Mouse (Mus musculus): ENCODE measurements at regions not wholly inside any gene's neighbourhood (a gene's known extent, or its start where the extent isn't known, plus 50 kb on each side); places are given as distances from the start of the nearest gene placed in this dataset.

DNA sequence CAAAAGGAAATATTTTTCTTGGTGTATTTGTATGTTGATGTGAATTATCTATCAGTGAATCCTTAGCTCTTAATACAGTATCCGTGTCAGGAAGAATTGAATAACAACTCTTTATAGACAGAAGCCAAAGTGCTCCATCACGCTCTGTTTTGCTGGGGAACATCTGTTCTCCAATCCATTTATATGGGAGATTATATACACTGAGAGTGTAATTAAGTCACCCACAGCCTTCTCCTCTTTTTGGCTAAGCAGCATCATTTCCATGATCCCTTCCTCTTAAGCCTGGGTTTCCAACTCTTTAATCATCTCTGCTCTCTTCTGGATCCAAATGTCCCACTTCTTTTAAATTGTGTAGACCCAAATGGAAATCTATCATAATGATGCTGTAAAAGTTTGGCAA lies 133.6 kb downstream of the Ahr start:
- no peaks in the 10 kb centered on the region for H3K36me3 ChIP-seq (ENCODE audit: control insufficient read depth, insufficient read depth, low read length)
- H3K27ac ChIP-seq (ENCODE audit: insufficient read depth, low read depth, low read length), result no peak overlapping the region
- no peaks in the 10 kb centered on the region for H3K4me1 ChIP-seq (ENCODE audit: control insufficient read depth, insufficient read depth, low read length)
- WGBS, result 88% methylated on average over 2 of the region's 2 CpGs
- H3K27me3 ChIP-seq (replicated peaks; ENCODE audit: control insufficient read depth, insufficient read depth, low read length), result no peaks in the 10 kb centered on the region
- no peak overlapping the region for H3K4me3 ChIP-seq (ENCODE audit: insufficient read depth, low read depth, low read length)
- TF ChIP-seq CTCF (conservative IDR thresholded peaks at IDR 0.05; ENCODE audit: insufficient read depth, insufficient read length, low read depth, low read length) (no peak), POLR2A (IDR thresholded peaks at IDR 0.05; ENCODE audit: low read depth, low read length) (no peak)
- no peak for DNase-seq

GRCm38 (mm10) chr12:35395211-35395610 lies 139.6 kb downstream of the Ahr start:
- no peak for DNase-seq
- H3K27me3 ChIP-seq (replicated peaks; ENCODE audit: control insufficient read depth, insufficient read depth, low read length), result no peaks in the 10 kb centered on the region
- H3K27ac ChIP-seq (ENCODE audit: insufficient read depth, low read depth, low read length), result no peak overlapping the region
- no peaks in the 10 kb centered on the region for H3K36me3 ChIP-seq (ENCODE audit: control insufficient read depth, insufficient read depth, low read length)
- WGBS, result 92% methylated on average over 1 of the region's 1 CpGs
- no peak for TF ChIP-seq POLR2A (IDR thresholded peaks at IDR 0.05; ENCODE audit: low read depth, low read length)
- H3K4me3 ChIP-seq (ENCODE audit: insufficient read depth, low read depth, low read length), result no peak overlapping the region
- H3K4me1 ChIP-seq (ENCODE audit: control insufficient read depth, insufficient read depth, low read length), result no peaks in the 10 kb centered on the region

GRCm38 (mm10) chr12:35392111-35392510 lies 142.7 kb downstream of the Ahr start:
- no peak for TF ChIP-seq CTCF (conservative IDR thresholded peaks at IDR 0.05; ENCODE audit: insufficient read depth, insufficient read length, low read depth, low read length)
- no peak for TF ChIP-seq POLR2A (IDR thresholded peaks at IDR 0.05; ENCODE audit: low read depth, low read length)
- WGBS, result 66% methylated on average over 2 of the region's 2 CpGs
- no peaks in the 10 kb centered on the region for H3K36me3 ChIP-seq (ENCODE audit: control insufficient read depth, insufficient read depth, low read length)
- DNase-seq, result peak; percentile 32
- no peak overlapping the region for H3K4me3 ChIP-seq (ENCODE audit: insufficient read depth, low read depth, low read length)
- no peaks in the 10 kb centered on the region for H3K4me1 ChIP-seq (ENCODE audit: control insufficient read depth, insufficient read depth, low read length)
- H3K27ac ChIP-seq (ENCODE audit: insufficient read depth, low read depth, low read length), result no peak overlapping the region
- H3K27me3 ChIP-seq (replicated peaks; ENCODE audit: control insufficient read depth, insufficient read depth, low read length), result no peaks in the 10 kb centered on the region

DNA sequence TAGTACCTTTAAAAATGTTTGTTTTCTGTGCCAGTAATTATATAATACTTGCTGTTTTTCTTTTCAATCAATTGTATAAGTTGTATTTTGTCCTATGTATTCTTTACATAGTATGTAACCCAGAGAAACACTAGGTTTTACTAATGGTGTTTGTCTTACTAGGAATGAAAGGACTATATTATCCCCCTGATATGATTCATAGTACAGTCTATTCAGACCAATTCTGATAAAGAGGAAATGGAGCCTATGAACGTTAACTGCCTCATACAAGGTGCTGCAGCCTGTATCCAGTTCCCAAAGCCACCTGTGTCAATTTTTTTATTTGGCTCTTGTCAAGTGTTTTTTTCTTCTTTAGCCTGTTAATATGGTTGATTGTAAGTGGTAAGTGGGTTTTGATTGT lies 144.6 kb downstream of the Ahr start:
- H3K4me1 ChIP-seq (ENCODE audit: control insufficient read depth, insufficient read depth, low read length), result no peaks in the 10 kb centered on the region
- WGBS, result 87% methylated on average over 1 of the region's 1 CpGs
- H3K36me3 ChIP-seq (ENCODE audit: control insufficient read depth, insufficient read depth, low read length), result no peaks in the 10 kb centered on the region
- no peak for DNase-seq
- H3K27ac ChIP-seq (ENCODE audit: insufficient read depth, low read depth, low read length), result no peak overlapping the region
- TF ChIP-seq POLR2A (IDR thresholded peaks at IDR 0.05; ENCODE audit: low read depth, low read length) (no peak), CTCF (conservative IDR thresholded peaks at IDR 0.05; ENCODE audit: insufficient read depth, insufficient read length, low read depth, low read length) (no peak)
- H3K27me3 ChIP-seq (replicated peaks; ENCODE audit: control insufficient read depth, insufficient read depth, low read length), result no peaks in the 10 kb centered on the region
- H3K4me3 ChIP-seq (ENCODE audit: insufficient read depth, low read depth, low read length), result no peak overlapping the region

DNA sequence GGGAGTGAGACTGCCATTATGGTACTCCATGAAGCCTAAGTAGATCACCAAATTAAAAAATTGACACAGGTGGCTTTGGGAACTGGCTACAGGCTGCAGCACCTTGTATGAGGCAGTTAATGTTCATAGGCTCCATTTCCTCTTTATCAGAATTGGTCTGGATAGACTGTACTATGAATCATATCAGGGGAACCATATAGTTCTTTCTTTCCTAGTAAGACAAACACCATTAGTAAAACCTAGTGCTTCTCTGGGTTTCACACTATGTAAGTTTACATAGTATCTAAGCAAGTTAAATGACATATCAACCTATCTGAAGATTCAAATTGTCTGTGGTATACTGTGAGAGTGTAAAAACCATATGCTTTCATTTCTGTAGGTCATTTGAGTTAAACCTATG lies 145.0 kb downstream of the Ahr start:
- no peak overlapping the region for H3K27ac ChIP-seq (ENCODE audit: insufficient read depth, low read depth, low read length)
- DNase-seq, result no peak
- H3K27me3 ChIP-seq (replicated peaks; ENCODE audit: control insufficient read depth, insufficient read depth, low read length), result no peaks in the 10 kb centered on the region
- no peak for TF ChIP-seq CTCF (conservative IDR thresholded peaks at IDR 0.05; ENCODE audit: insufficient read depth, insufficient read length, low read depth, low read length)
- TF ChIP-seq POLR2A (IDR thresholded peaks at IDR 0.05; ENCODE audit: low read depth, low read length), result no peak
- H3K4me3 ChIP-seq (ENCODE audit: insufficient read depth, low read depth, low read length), result no peak overlapping the region
- no peaks in the 10 kb centered on the region for H3K4me1 ChIP-seq (ENCODE audit: control insufficient read depth, insufficient read depth, low read length)
- H3K36me3 ChIP-seq (ENCODE audit: control insufficient read depth, insufficient read depth, low read length), result no peaks in the 10 kb centered on the region

DNA sequence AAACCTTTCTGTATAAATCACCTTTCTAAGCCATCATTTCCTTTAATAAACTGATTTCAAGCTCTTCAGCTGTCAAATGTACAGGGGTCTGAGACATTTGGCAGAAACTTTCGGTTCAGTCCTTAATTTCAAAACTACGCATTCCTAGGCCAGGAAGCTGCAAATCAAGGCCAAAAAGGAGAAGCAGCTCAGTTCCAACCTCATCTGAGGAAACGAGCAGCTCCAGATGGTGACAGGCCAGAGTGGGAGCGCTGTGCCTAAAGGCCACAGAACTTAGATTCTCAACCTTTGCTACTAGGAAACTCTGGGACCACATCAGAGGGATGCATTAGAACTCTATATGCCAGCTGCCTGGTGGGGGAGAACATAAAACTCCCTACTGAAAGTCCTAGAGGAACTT lies 150.6 kb downstream of the Ahr start:
- H3K27ac ChIP-seq (ENCODE audit: insufficient read depth, low read depth, low read length), result no peak overlapping the region
- H3K36me3 ChIP-seq (ENCODE audit: control insufficient read depth, insufficient read depth, low read length), result no peaks in the 10 kb centered on the region
- H3K4me3 ChIP-seq (ENCODE audit: insufficient read depth, low read depth, low read length), result no peak overlapping the region
- TF ChIP-seq POLR2A (IDR thresholded peaks at IDR 0.05; ENCODE audit: low read depth, low read length), result no peak
- no peak for TF ChIP-seq CTCF (conservative IDR thresholded peaks at IDR 0.05; ENCODE audit: insufficient read depth, insufficient read length, low read depth, low read length)
- peak; percentile 4 for DNase-seq
- H3K4me1 ChIP-seq (ENCODE audit: control insufficient read depth, insufficient read depth, low read length), result no peaks in the 10 kb centered on the region
- WGBS, result 61% methylated on average over 4 of the region's 4 CpGs
- no peaks in the 10 kb centered on the region for H3K27me3 ChIP-seq (replicated peaks; ENCODE audit: control insufficient read depth, insufficient read depth, low read length)

DNA sequence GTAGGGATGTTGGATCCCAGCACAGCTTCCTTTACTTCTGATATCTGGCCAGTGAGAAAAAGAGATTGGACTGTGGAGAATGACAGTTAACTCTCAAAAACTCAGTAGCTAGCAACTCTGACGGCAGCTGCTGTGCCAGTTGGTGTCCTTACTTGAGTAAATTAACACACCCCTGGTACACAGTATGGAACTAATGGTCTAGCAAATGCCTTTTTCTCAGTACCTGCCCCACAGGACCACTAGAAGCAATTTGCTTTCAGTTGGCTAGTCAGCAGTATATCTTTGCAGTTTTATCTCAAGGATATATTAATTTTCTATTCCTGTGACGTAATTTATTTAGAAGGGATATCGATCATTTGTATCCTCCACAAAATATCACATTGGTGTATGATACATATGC lies 157.6 kb downstream of the Ahr start:
- Histone ChIP-seq H3K27ac (ENCODE audit: insufficient read depth, low read depth, low read length) (no peak overlapping the region), H3K4me1 (ENCODE audit: control insufficient read depth, insufficient read depth, low read length) (no peaks in the 10 kb centered on the region), H3K27me3 (replicated peaks; ENCODE audit: control insufficient read depth, insufficient read depth, low read length) (no peaks in the 10 kb centered on the region), H3K4me3 (ENCODE audit: insufficient read depth, low read depth, low read length) (no peak overlapping the region), H3K36me3 (ENCODE audit: control insufficient read depth, insufficient read depth, low read length) (no peaks in the 10 kb centered on the region)
- TF ChIP-seq POLR2A (IDR thresholded peaks at IDR 0.05; ENCODE audit: low read depth, low read length), result no peak
- no peak for TF ChIP-seq CTCF (conservative IDR thresholded peaks at IDR 0.05; ENCODE audit: insufficient read depth, insufficient read length, low read depth, low read length)
- no peak for DNase-seq
- WGBS, result 85% methylated on average over 3 of the region's 3 CpGs

GRCm38 (mm10) chr12:35376365-35376764 lies 158.5 kb downstream of the Ahr start:
- TF ChIP-seq CTCF (conservative IDR thresholded peaks at IDR 0.05; ENCODE audit: insufficient read depth, insufficient read length, low read depth, low read length) (no peak), POLR2A (IDR thresholded peaks at IDR 0.05; ENCODE audit: low read depth, low read length) (no peak)
- H3K36me3 ChIP-seq (ENCODE audit: control insufficient read depth, insufficient read depth, low read length), result no peaks in the 10 kb centered on the region
- no peaks in the 10 kb centered on the region for H3K4me1 ChIP-seq (ENCODE audit: control insufficient read depth, insufficient read depth, low read length)
- H3K27ac ChIP-seq (ENCODE audit: insufficient read depth, low read depth, low read length), result no peak overlapping the region
- no peak for DNase-seq
- no peaks in the 10 kb centered on the region for H3K27me3 ChIP-seq (replicated peaks; ENCODE audit: control insufficient read depth, insufficient read depth, low read length)
- H3K4me3 ChIP-seq (ENCODE audit: insufficient read depth, low read depth, low read length), result no peak overlapping the region
